Mouse (Mus musculus) cerebellum, adult 9-11 months (tissue): Measurements from ENCODE around the gene Dcp1a.

ENCODE experiments used
- DNase-seq: peaks from one replicate; pipeline ENCODE4 v3.0.0; 2022

Dcp1a gene

DNA sequence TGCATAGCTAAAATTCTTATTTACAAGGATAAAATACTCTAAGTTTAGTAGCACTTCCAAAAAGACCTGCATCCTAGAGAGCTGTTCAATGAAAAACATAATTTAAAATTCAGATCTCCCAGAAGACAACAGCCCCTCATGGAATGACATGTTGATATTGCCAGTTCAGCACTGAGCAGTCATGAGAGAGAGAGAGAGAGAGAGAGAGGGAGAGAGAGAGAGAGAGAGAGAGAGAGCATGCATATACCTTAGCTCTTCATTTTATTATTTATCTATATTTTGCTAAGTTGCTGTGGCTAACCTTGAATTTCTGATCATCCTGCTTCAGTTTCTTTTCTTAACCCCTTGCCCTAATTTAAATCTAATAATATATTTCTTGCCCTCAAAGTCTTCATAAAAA lies 83.0 kb downstream of the Dcp1a start:
- no peak for DNase-seq

- DNase-seq: no peak
Observed at GRCm38 (mm10) chr14:30564451-30564850, 85.1 kb downstream of the Dcp1a start.

DNA sequence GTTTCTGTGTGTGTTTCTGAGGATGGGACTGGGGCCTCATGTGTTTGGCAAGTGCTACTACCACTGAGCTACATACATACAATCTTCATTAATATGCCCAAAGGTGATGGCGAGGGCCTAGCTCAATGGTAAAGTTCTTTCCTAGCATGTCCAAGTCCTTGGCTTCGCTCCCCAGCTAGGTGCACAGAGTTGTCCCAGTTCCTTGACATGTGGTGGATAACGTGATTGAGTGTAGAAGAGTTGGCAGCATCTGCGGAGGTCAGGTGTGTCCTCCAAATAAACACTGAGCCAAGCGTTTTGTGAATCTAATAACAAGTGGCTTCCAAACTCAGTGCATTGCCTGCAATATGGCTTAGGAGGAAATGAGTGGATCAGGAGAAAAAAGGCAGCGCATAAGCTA lies 87.0 kb downstream of the Dcp1a start:
- no peak for DNase-seq

DNA sequence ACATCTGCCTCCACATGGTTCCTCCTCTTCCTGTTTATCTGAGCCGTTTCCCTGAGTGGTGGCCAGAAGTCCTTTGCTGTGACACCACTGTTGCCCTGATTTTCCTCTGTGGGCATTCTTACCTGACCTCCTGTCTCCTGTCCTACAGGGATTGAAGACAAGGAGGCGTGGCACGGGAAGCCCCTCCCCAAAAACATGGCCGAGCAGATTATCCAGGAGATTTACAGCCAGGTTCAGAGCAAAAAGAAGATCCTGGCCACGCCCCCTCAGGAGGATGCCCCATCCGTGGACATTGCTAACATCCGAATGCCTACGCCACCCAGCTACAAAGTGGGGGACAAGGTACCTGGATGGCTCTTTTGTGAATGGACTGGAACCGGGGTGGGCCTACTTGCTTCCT lies 88.7 kb downstream of the Dcp1a start:
- no peak for DNase-seq

DNA sequence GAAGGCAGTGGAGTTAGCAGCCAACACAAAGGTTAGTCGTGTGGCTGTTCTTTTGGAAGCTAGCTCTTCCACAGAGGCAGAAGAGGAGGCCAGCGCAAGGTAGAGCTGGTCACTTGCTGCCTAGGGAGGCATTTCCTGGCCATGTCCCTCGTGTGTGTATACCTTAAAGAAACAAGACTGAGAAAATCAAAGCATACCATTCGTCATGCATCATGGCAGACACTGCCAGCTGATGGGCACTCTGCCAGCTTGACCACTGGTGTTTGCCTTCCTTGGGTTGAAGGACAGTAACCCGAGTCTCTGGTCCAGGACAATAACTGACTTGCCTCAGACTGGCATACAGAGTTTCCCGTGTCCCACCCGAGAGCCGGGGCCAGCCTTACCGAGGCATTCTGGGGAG lies 91.0 kb downstream of the Dcp1a start:
- DNase-seq: no peak

- DNase-seq: no peak
Observed at GRCm38 (mm10) chr14:30572253-30572652, 92.9 kb downstream of the Dcp1a start.

- no peak for DNase-seq
Observed at GRCm38 (mm10) chr14:30573235-30573634, 93.9 kb downstream of the Dcp1a start.

- peak; percentile 61 for DNase-seq
Observed at GRCm38 (mm10) chr14:30573983-30574584, 94.7 kb downstream of the Dcp1a start.

DNA sequence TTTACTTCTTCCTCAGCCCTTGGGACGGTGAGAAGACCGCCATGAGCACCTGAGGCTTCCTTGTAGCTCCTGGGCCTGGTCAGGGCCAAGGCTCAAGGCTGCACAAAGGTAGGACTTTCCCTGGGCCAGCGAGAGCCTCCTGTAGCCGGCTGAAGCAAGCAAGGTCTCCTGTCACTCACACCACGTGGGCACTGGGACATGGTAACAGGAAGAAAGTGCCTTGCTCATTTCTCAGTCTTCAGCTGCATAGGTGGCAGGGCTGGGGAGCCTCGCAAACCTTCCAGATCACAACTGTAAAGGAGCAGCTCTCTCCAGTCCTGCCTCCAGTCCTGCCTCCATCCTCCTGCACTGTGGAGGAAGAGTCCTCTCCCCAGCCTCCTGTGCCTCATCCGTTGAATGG lies 96.5 kb downstream of the Dcp1a start:
- no peak for DNase-seq

DNA sequence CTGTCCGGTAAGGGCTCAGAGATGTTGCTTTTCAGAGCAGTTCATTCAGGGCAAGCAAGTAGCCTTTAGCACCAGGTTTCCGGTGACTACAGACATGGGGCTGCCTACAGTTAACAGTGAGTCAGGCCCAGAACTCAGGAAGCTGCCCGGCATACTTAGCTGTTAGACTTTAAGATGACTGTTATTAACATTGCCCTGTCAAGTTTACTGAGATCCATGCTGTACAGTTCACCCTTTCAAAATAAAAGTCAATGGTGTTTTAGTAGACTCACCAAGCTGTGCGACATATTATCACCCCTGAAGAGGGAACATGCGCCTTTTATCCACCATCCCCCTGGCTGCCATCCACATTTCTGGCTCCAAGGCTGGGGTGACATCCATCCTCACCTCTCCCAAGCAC lies 96.9 kb downstream of the Dcp1a start:
- no peak for DNase-seq
